Mouse (Mus musculus) myocyte (in vitro differentiated cells): ENCODE data around the gene Krtap16-1.

ENCODE experiments used
- CEBPB ChIP-seq: IDR thresholded peaks from 2 replicates; pipeline ENCODE4 v1.6.1; 2011; ENCODE audit warnings: mild to moderate bottlenecking, moderate library complexity; ENCODE audit not compliant: poor library complexity, insufficient read depth, severe bottlenecking
- E2F4 ChIP-seq: IDR thresholded peaks from one replicate; pipeline ENCODE4 v1.6.1; 2011; ENCODE audit warnings: mild to moderate bottlenecking, control low read depth, moderate library complexity; ENCODE audit not compliant: insufficient read depth
- MAX ChIP-seq: IDR thresholded peaks from one replicate; pipeline ENCODE4 v1.6.1; 2011; ENCODE audit warnings: low read depth, mild to moderate bottlenecking, control low read depth
- MYOD1 ChIP-seq, 3 experiments: IDR thresholded peaks; one replicate each; pipeline ENCODE4 v1.6.1; 2011; ENCODE audit warnings: control low read depth in 2 of 3, low read depth in 2 of 3, mild to moderate bottlenecking in 2 of 3, moderate library complexity in 1 of 3; ENCODE audit not compliant: insufficient read length in 2 of 3, control insufficient read depth in 1 of 3
- POLR2A ChIP-seq: IDR thresholded peaks from one replicate; pipeline ENCODE4 v1.6.1; 2011; ENCODE audit warnings: low read depth, mild to moderate bottlenecking, control low read depth, moderate library complexity; ENCODE audit not compliant: insufficient read length
- POLR2AphosphoS2 ChIP-seq: IDR thresholded peaks from one replicate; pipeline ENCODE4 v1.6.1; 2011; ENCODE audit warnings: low read depth, control low read depth; ENCODE audit not compliant: insufficient read length
- SRF ChIP-seq: IDR thresholded peaks from one replicate; pipeline ENCODE4 v1.6.1; 2011; ENCODE audit warnings: low read depth; ENCODE audit not compliant: control insufficient read depth, insufficient read length
- TCF12 ChIP-seq: IDR thresholded peaks from one replicate; pipeline ENCODE4 v1.6.1; 2011; ENCODE audit warnings: mild to moderate bottlenecking, control low read depth; ENCODE audit not compliant: poor library complexity, insufficient read depth, severe bottlenecking
- TCF3 ChIP-seq: IDR thresholded peaks from one replicate; pipeline ENCODE4 v1.6.1; 2011; ENCODE audit warnings: low read depth, control low read depth; ENCODE audit not compliant: insufficient read length
- USF1 ChIP-seq: IDR thresholded peaks from one replicate; pipeline ENCODE4 v1.6.1; 2011; ENCODE audit warnings: low read depth, mild to moderate bottlenecking, control low read depth, moderate library complexity

DNA sequence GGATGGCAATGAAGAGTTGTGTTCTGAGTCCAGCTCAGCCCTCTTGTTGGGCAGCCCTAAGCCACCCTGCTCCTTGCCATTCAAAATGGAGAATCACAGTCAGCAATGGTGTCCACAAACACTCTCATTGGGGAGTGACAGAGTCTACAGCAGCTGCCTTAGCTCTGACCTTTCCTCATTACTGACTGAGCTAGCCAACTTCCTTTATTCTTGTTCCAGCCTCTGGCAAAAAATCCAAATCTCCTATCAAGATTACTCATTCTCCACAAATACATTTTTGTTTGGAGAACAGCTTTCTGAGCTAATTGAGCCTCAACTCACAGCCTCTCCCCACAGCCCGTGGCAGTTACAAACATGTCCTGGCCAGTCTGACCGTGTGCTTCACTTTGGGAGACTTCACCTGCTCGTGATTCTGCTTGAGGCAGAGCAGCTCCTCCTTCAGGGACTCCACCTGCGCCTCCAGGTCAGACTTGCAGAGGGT is 27.3 kb upstream of the Krtap16-1 start:
- no peak for TF ChIP-seq TCF12
- TF ChIP-seq MAX: no peak
- no peak for TF ChIP-seq POLR2A
- no peak for TF ChIP-seq TCF3
- no peak for TF ChIP-seq MYOD1 (IDR thresholded peaks at IDR 0.05; ENCODE audit: control insufficient read depth in 1 of 3, insufficient read length in 2 of 3, low read depth in 2 of 3)
- TF ChIP-seq POLR2AphosphoS2: no peak
- no peak for TF ChIP-seq E2F4
- TF ChIP-seq SRF: no peak
- TF ChIP-seq CEBPB: no peak
- no peak for TF ChIP-seq USF1
